23 mouse cellular contexts compared by ENCODE assay signal in genomic region chr13:59338436-59338835, GRCm38 (mm10).
DNase-seq lines count a peak whose midpoint lies in the region; ATAC-seq lines count a peak whose summit lies in the region.
"Had no signal": no experiment of that assay in that cellular context is flagged by ENCODE, and none has a peak within 500 bp of the region (broad histone marks: within the 10 kb centered on the region; RNA-seq: fewer than 3 reads in every experiment).

No protein-coding gene starts in this region.

- no peak overlapping the region for H3K9ac ChIP-seq in midbrain, embryonic 11.5 days (ENCODE audit: low read length)
- no peak overlapping the region for H3K9ac ChIP-seq in midbrain, embryonic 14.5 days (replicated peaks; ENCODE audit: low read length)
- H3K9ac ChIP-seq: embryonic facial prominence, embryonic 12.5 days; forebrain, embryonic 13.5 days; forebrain, embryonic 15.5 days; forebrain, postnatal 0 days had no signal

- no peak overlapping the region for H3K4me3 ChIP-seq in midbrain, embryonic 11.5 days (ENCODE audit: low read depth, low read length)
- no peak overlapping the region for H3K4me3 ChIP-seq in midbrain, embryonic 14.5 days (replicated peaks; ENCODE audit: low read depth, low read length)
- H3K4me3 ChIP-seq: embryonic facial prominence, embryonic 10.5 days; embryonic facial prominence, embryonic 12.5 days; forebrain, embryonic 13.5 days; forebrain, embryonic 15.5 days had no signal

- no peak overlapping the region for H3K27ac ChIP-seq in midbrain, embryonic 11.5 days (ENCODE audit: low read depth, low read length)
- no peak overlapping the region for H3K27ac ChIP-seq in midbrain, embryonic 14.5 days (replicated peaks; ENCODE audit: low read depth, low read length)
- H3K27ac ChIP-seq: embryonic facial prominence, embryonic 10.5 days; embryonic facial prominence, embryonic 12.5 days; forebrain, embryonic 13.5 days; forebrain, embryonic 15.5 days had no signal

- H3K27me3 ChIP-seq in midbrain, embryonic 11.5 days (ENCODE audit: control insufficient read depth, insufficient read depth, low read length) = no peaks in the 10 kb centered on the region
- no peaks in the 10 kb centered on the region for H3K27me3 ChIP-seq in midbrain, embryonic 14.5 days (ENCODE audit: control insufficient read depth, insufficient read depth, low read length)
- H3K27me3 ChIP-seq: CH12.LX; embryonic facial prominence, embryonic 12.5 days; forebrain, embryonic 13.5 days; forebrain, embryonic 15.5 days had no signal

- WGBS in midbrain, embryonic 11.5 days = 95% methylated on average over 9 of the region's 9 CpGs
- WGBS in midbrain, embryonic 14.5 days = 95% methylated on average over 9 of the region's 9 CpGs

- no peaks in the 10 kb centered on the region for H3K4me1 ChIP-seq in midbrain, embryonic 11.5 days (ENCODE audit: control insufficient read depth, insufficient read depth, low read length)
- H3K4me1 ChIP-seq in midbrain, embryonic 14.5 days (ENCODE audit: control insufficient read depth, insufficient read depth, low read length) = no peaks in the 10 kb centered on the region
- H3K4me1 ChIP-seq: embryonic facial prominence, embryonic 12.5 days; forebrain, embryonic 13.5 days; forebrain, embryonic 15.5 days had no signal

- DNase-seq in cerebellum, postnatal 10 days = peak; percentile 63 to 71
- DNase-seq in cerebellum, adult 11 months = no peak
- DNase-seq in cerebellum, postnatal 25 days = peak; percentile 20 to 25
- DNase-seq in cerebellum, adult 11-12 months = no peak
- DNase-seq in midbrain, embryonic 11.5 days (ENCODE audit: low spot score, missing footprints) = peak; percentile 62
- no peak for DNase-seq in midbrain, embryonic 14.5 days
- DNase-seq: adrenal gland, adult 8-10 months; adrenal gland, postnatal 14 days; adrenal gland, postnatal 36 days; B cell, adult 2 months; cerebellum, adult 18-20 months; cerebellum, adult 8-10 months; cerebellum, adult 9-11 months; forebrain, postnatal 0 days had no signal

- no peaks in the 10 kb centered on the region for H3K9me3 ChIP-seq in midbrain, embryonic 11.5 days (ENCODE audit: control insufficient read depth, low read length)
- no peaks in the 10 kb centered on the region for H3K9me3 ChIP-seq in midbrain, embryonic 14.5 days (ENCODE audit: control insufficient read depth, low read length)
- H3K9me3 ChIP-seq: embryonic facial prominence, embryonic 10.5 days; embryonic facial prominence, embryonic 12.5 days; forebrain, embryonic 13.5 days; forebrain, embryonic 15.5 days had no signal

- no peak for ATAC-seq in midbrain, embryonic 11.5 days (ENCODE audit: low FRiP score)
- ATAC-seq in midbrain, embryonic 14.5 days (ENCODE audit: low FRiP score, low TSS enrichment) = no peak
- ATAC-seq: activated CD4-positive, CD25-positive, alpha-beta regulatory T cell, adult 4 months; CD4-positive, CD25-positive, alpha-beta regulatory T cell, adult 4 months; forebrain, embryonic 13.5 days; forebrain, embryonic 15.5 days; forebrain, postnatal 0 days; Patski had no signal

- H3K4me2 ChIP-seq in midbrain, embryonic 11.5 days = no peak overlapping the region
- no peak overlapping the region for H3K4me2 ChIP-seq in midbrain, embryonic 14.5 days (ENCODE audit: low read length)
- H3K4me2 ChIP-seq: embryonic facial prominence, embryonic 12.5 days; forebrain, embryonic 13.5 days; forebrain, embryonic 15.5 days had no signal

- H3K36me3 ChIP-seq in midbrain, embryonic 11.5 days (ENCODE audit: control insufficient read depth, insufficient read depth, low read length) = no peaks in the 10 kb centered on the region
- H3K36me3 ChIP-seq in midbrain, embryonic 14.5 days (ENCODE audit: control insufficient read depth, insufficient read depth, low read length) = no peaks in the 10 kb centered on the region
- H3K36me3 ChIP-seq: embryonic facial prominence, embryonic 10.5 days; embryonic facial prominence, embryonic 12.5 days; forebrain, embryonic 15.5 days; G1E had no signal

Comparison
In these comparisons a context has a peak if more than half of its experiments do, and no peak if none do; other contexts are left out.
1. DNase-seq: peak in cerebellum, postnatal 10 days (2 of 2), cerebellum, postnatal 25 days (2 of 2) and midbrain, embryonic 11.5 days (single experiment); none in cerebellum, adult 11 months (single experiment), cerebellum, adult 11-12 months (single experiment) and midbrain, embryonic 14.5 days (single experiment).